Mouse (Mus musculus) fat pad, adult 2 months (tissue): ENCODE results near the gene Cpped1.

ENCODE experiments used
- DNase-seq: peaks from one replicate; pipeline ENCODE4 v3.0.0-alpha.2; 2011; ENCODE audit warnings: low read depth, low spot score; ENCODE audit errors: extremely low read depth

Cpped1 gene

GRCm38 (mm10) chr16:11909035-11909591 is at the start of gene Cpped1:
TSS of gene Cpped1 (minus strand) at chr16:11909445.
- DNase-seq = peak; percentile 19

- DNase-seq = no peak
Observed at GRCm38 (mm10) chr16:11940477-11940876, 31.2 kb upstream of the Cpped1 start.

- no peak for DNase-seq
Observed at GRCm38 (mm10) chr16:11910801-11911200, 1.6 kb upstream of the Cpped1 start.

GRCm38 (mm10) chr16:11909817-11910216 is 572 bp upstream of the Cpped1 start:
- DNase-seq = no peak

- peak; percentile 40 for DNase-seq
Observed at GRCm38 (mm10) chr16:11908461-11909014, 707 bp downstream of the Cpped1 start.

- no peak for DNase-seq
Observed at GRCm38 (mm10) chr16:11907816-11908215, 1.4 kb downstream of the Cpped1 start.

- DNase-seq = no peak
Observed at GRCm38 (mm10) chr16:11906906-11907305, 2.3 kb downstream of the Cpped1 start.

GRCm38 (mm10) chr16:11905216-11905615 is 4.0 kb downstream of the Cpped1 start:
- no peak for DNase-seq

- DNase-seq = no peak
Observed at GRCm38 (mm10) chr16:11902007-11902406, 7.2 kb downstream of the Cpped1 start.

- peak; percentile 7 for DNase-seq
Observed at GRCm38 (mm10) chr16:11900341-11900740, 8.9 kb downstream of the Cpped1 start.

- DNase-seq = no peak
Observed at GRCm38 (mm10) chr16:11896411-11896810, 12.8 kb downstream of the Cpped1 start.

GRCm38 (mm10) chr16:11894877-11895276 is 14.4 kb downstream of the Cpped1 start:
- no peak for DNase-seq

GRCm38 (mm10) chr16:11890186-11890585 is 19.1 kb downstream of the Cpped1 start:
- no peak for DNase-seq

GRCm38 (mm10) chr16:11889741-11890140 is 19.5 kb downstream of the Cpped1 start:
- no peak for DNase-seq

GRCm38 (mm10) chr16:11881795-11882194 is 27.4 kb downstream of the Cpped1 start:
- no peak for DNase-seq

GRCm38 (mm10) chr16:11880461-11880860 is 28.8 kb downstream of the Cpped1 start:
- DNase-seq = no peak

GRCm38 (mm10) chr16:11879196-11879595 is 30.0 kb downstream of the Cpped1 start:
- no peak for DNase-seq

- no peak for DNase-seq
Observed at GRCm38 (mm10) chr16:11875227-11875626, 34.0 kb downstream of the Cpped1 start.

- no peak for DNase-seq
Observed at GRCm38 (mm10) chr16:11873292-11873691, 36.0 kb downstream of the Cpped1 start.

GRCm38 (mm10) chr16:11868486-11868885 is 40.8 kb downstream of the Cpped1 start:
- DNase-seq = no peak

GRCm38 (mm10) chr16:11852716-11853605 is 56.3 kb downstream of the Cpped1 start:
- no peak for DNase-seq
